Mouse (Mus musculus): ENCODE measurements at regions not wholly inside any gene's neighbourhood (a gene's known extent, or its start where the extent isn't known, plus 50 kb on each side); places are given as distances from the start of the nearest gene placed in this dataset.

- Histone ChIP-seq H3K27me3 (ENCODE audit: control insufficient read depth, insufficient read depth, low read length, poor library complexity, severe bottlenecking) (no peaks in the 10 kb centered on the region), H3K36me3 (ENCODE audit: control insufficient read depth, insufficient read depth, low read length, poor library complexity, severe bottlenecking) (no peaks in the 10 kb centered on the region)
- DNase-seq (ENCODE audit: low read depth, low spot score), result no peak
These were observed 524.8 kb downstream of the Slc4a3 start for GRCm38 (mm10) chr1:76070831-76071321.

DNA sequence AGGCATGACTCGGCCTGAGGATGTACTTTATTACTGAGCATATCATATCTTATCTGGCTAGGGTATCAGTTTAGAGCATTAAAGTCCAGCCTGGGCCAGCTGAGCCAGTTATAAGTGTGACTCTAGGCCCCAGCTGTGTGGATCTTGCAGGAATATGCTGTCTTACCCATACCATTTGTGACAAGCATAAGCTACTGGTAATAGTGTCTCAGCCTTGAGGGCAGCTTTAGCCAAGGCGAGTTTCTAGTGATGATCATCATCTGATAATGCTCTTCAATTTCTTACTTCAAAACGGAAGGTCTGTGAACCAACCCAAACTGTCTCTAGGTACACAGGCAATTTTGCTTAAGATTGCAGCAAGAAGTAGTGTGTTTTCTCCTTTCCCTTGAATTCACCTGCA lies 529.1 kb downstream of the Slc4a3 start:
- no peaks in the 10 kb centered on the region for H3K36me3 ChIP-seq (ENCODE audit: control insufficient read depth, insufficient read depth, low read length, poor library complexity, severe bottlenecking)
- H3K27me3 ChIP-seq (ENCODE audit: control insufficient read depth, insufficient read depth, low read length, poor library complexity, severe bottlenecking), result no peaks in the 10 kb centered on the region
- DNase-seq (ENCODE audit: low read depth, low spot score), result no peak

DNA sequence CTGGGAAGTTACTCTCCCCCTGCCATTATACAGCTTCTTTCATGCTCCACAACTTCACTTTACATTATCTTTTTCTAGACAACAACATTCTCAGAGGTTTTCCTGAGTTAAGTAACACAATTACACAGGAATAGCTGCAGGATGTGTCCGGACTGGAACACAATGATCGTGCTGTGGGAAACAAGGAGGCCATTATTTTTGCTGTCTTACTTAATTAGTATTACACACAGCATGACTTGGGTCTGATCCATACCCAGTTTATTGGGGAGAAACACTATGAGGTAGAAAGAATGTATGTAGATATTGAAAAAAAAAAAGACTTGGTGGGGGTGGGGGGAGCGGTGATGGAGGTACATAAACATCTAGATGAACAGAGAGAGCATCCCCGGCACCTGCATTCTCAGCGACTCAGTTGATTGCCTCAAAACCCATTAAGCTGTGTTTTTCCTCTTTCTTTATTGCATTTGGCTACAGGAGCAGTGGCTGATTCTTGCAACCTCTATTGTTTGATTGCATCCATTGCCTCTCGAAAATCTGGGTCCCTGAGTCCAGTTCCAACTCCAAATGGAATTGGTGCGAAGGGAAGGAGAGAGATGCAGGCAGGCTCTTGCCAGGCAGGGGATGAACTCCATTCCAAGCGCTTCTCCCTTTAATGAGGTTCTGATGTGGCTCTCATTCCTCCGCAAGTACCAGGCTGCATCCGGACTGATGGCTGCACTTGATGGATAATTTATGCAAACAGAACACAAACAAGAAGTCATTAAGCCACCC lies 529.8 kb downstream of the Slc4a3 start:
- DNase-seq (ENCODE audit: low read depth, low spot score), result no peak
- no peaks in the 10 kb centered on the region for H3K27me3 ChIP-seq (ENCODE audit: control insufficient read depth, insufficient read depth, low read length, poor library complexity, severe bottlenecking)
- H3K36me3 ChIP-seq (ENCODE audit: control insufficient read depth, insufficient read depth, low read length, poor library complexity, severe bottlenecking), result no peaks in the 10 kb centered on the region

DNA sequence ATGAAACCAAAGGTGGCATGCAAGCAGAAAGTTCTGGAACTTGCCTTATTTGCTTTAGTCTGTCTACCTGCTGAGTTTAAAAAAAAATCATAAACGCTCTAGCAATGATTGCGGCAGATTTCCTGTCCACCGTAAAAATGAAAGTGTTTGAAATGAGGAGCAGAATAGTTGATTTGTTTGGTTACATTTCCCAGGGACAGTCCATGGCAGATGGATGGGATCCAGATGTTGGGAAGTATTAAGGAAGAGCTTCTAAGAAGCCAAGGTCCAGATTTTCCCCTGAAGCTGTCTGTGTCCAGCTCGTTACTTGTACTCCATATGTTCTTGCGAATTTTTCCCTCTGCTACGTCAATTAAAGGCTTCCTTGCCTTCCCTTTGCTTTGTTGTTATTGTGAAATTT lies 534.2 kb downstream of the Slc4a3 start:
- H3K36me3 ChIP-seq (ENCODE audit: control insufficient read depth, insufficient read depth, low read length, poor library complexity, severe bottlenecking), result no peaks in the 10 kb centered on the region
- H3K27me3 ChIP-seq (ENCODE audit: control insufficient read depth, insufficient read depth, low read length, poor library complexity, severe bottlenecking), result no peaks in the 10 kb centered on the region
- no peak for DNase-seq (ENCODE audit: low read depth, low spot score)

DNA sequence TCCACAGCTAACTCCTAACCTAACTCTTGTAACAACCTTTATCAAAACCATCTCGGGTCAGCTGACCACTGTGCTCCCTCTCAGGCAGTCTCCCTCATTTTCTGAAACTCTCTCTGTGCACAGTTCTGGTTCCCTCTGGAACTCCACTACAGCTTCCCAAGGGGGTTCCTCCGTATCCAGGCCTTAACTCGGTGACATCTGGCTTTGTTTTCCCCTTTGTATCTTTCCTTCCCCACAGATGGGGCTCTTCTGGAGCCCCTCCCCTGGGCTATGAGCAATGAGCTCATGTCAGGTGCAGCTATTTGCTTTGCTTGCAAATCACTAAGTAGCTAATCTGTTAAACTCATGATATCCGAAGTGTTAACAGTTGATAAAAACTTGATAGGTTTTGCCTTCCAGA lies 535.6 kb downstream of the Slc4a3 start:
- no peaks in the 10 kb centered on the region for H3K36me3 ChIP-seq (ENCODE audit: control insufficient read depth, insufficient read depth, low read length, poor library complexity, severe bottlenecking)
- H3K27me3 ChIP-seq (ENCODE audit: control insufficient read depth, insufficient read depth, low read length, poor library complexity, severe bottlenecking), result no peaks in the 10 kb centered on the region
- DNase-seq (ENCODE audit: low read depth, low spot score), result no peak

DNA sequence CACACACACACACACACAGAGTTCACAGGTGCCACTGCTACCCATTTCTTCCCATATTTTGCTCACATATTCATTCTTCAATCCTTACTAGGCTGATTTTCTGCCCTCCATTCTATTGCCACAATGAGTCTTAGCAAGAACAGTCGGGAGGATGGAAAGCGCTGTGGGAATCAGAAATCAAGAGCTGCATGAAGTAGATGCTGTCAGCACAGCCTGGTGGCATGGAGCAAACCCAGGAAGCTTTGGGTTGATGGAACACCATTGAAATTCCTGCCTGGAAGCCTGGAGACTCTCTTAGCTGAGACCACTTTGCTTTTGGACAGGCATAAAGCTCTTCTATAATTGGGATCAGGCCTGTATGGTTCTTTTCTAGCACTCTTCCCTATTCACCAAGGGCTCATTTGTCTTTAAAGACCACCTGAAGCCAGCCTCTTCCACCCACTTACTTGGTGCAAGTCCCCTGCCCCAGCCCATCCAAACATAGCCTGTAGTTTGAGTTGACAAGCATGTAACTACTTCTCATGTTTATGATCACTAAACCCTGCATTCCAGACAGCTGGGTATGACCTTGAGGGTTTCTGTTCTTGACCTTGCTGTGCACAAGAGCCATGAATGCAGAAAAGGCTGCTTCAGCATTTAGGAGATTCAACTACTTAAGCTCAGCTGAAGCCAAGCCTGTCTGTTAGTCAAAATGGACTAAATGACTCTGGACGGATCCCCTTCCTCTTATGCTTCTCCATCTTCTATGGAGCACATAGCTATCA lies 537.4 kb downstream of the Slc4a3 start:
- no peak for DNase-seq (ENCODE audit: low read depth, low spot score)
- H3K27me3 ChIP-seq (ENCODE audit: control insufficient read depth, insufficient read depth, low read length, poor library complexity, severe bottlenecking), result no peaks in the 10 kb centered on the region
- no peaks in the 10 kb centered on the region for H3K36me3 ChIP-seq (ENCODE audit: control insufficient read depth, insufficient read depth, low read length, poor library complexity, severe bottlenecking)

DNA sequence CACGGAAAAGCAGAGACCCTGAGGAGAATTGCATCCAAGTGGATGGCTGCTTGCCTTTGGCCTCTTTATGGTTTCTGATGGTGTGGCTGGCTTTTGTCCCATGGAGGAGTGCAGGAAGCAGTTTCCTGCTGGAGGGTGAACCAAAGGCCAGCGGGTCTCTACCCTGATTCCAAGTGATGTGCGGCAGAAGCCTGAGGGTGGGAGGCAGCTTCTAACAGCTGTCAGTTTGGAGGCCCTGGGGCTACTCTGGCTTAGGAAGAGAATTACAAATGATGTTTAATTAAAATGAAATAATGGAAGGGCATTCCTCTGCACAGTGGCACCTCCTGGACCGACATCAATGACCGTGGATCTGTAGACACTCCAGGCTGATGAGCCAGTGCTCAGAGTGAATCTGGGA lies 545.0 kb downstream of the Slc4a3 start:
- no peaks in the 10 kb centered on the region; the same call in 1 of the 2 replicates for H3K27me3 ChIP-seq (ENCODE audit: control insufficient read depth, insufficient read depth, low read length, poor library complexity, severe bottlenecking)
- DNase-seq (ENCODE audit: low read depth, low spot score), result no peak
- H3K36me3 ChIP-seq (ENCODE audit: control insufficient read depth, insufficient read depth, low read length, poor library complexity, severe bottlenecking), result no peaks in the 10 kb centered on the region

- peaks cover 2% of the 10 kb centered on the region; the same call in 1 of the 2 replicates for H3K27me3 ChIP-seq (ENCODE audit: control insufficient read depth, insufficient read depth, low read length, poor library complexity, severe bottlenecking)
- no peak for DNase-seq (ENCODE audit: low read depth, low spot score)
- no peaks in the 10 kb centered on the region for H3K36me3 ChIP-seq (ENCODE audit: control insufficient read depth, insufficient read depth, low read length, poor library complexity, severe bottlenecking)
These were observed 567.2 kb downstream of the Slc4a3 start for GRCm38 (mm10) chr1:76113281-76113680.

GRCm38 (mm10) chr1:76120840-76121239 lies 574.8 kb downstream of the Slc4a3 start:
- Histone ChIP-seq H3K27me3 (ENCODE audit: control insufficient read depth, insufficient read depth, low read length, poor library complexity, severe bottlenecking) (no peaks in the 10 kb centered on the region), H3K36me3 (ENCODE audit: control insufficient read depth, insufficient read depth, low read length, poor library complexity, severe bottlenecking) (no peaks in the 10 kb centered on the region)
- DNase-seq (ENCODE audit: low read depth, low spot score), result no peak

DNA sequence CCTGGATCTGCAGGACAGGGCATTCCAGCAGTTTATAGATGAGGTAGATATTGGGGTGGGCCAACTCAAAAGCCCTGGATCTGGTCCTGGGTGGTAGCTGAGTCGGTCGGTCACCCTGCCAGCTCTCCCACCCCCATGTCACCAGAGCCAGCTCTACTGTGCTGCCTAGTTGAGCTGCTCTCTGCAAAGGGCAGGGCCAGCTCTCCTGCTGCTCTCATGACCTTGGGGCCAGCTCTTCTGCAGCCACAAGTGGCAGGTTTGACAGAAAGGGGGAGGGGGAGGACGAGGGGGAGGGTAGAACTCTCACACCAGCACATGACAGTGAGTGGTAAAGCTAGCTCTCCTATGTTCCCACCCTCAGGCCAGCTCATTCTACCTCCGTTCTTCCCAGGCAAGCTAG lies 584.3 kb downstream of the Slc4a3 start:
- H3K36me3 ChIP-seq (ENCODE audit: control insufficient read depth, insufficient read depth, low read length, poor library complexity, severe bottlenecking), result no peaks in the 10 kb centered on the region
- DNase-seq (ENCODE audit: low read depth, low spot score), result no peak
- H3K27me3 ChIP-seq (ENCODE audit: control insufficient read depth, insufficient read depth, low read length, poor library complexity, severe bottlenecking), result no peaks in the 10 kb centered on the region

DNA sequence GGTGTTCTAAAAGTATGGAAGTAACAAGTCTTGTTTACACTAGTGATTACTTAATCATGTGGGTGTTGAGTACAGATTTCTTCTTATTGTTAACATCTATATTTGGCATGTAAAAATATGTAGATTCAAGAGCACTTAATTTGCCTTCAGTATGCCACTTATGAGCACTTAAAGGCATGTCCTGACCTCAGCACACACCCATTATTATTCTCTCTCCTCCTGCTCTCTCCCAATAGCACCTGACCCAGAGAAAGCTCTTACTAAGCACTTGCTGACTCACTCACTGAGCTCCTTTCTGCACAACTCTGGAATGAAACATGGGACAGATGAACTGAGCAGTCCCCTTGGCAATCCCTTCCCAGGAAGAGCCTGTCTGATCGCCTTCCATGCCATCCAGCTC lies 590.7 kb downstream of the Slc4a3 start:
- H3K27me3 ChIP-seq (ENCODE audit: control insufficient read depth, insufficient read depth, low read length, poor library complexity, severe bottlenecking), result no peaks in the 10 kb centered on the region
- no peaks in the 10 kb centered on the region for H3K36me3 ChIP-seq (ENCODE audit: control insufficient read depth, insufficient read depth, low read length, poor library complexity, severe bottlenecking)
- no peak for DNase-seq (ENCODE audit: low read depth, low spot score)

- H3K36me3 ChIP-seq (ENCODE audit: control insufficient read depth, insufficient read depth, low read length, poor library complexity, severe bottlenecking), result no peaks in the 10 kb centered on the region
- no peaks in the 10 kb centered on the region for H3K27me3 ChIP-seq (ENCODE audit: control insufficient read depth, insufficient read depth, low read length, poor library complexity, severe bottlenecking)
- DNase-seq (ENCODE audit: low read depth, low spot score), result no peak
These were observed 591.6 kb downstream of the Slc4a3 start for GRCm38 (mm10) chr1:76137701-76138100.

- no peaks in the 10 kb centered on the region for H3K36me3 ChIP-seq (ENCODE audit: control insufficient read depth, insufficient read depth, low read length, poor library complexity, severe bottlenecking)
- DNase-seq (ENCODE audit: low read depth, low spot score), result no peak
These were observed 597.5 kb downstream of the Slc4a3 start for GRCm38 (mm10) chr1:76143516-76143915.

DNA sequence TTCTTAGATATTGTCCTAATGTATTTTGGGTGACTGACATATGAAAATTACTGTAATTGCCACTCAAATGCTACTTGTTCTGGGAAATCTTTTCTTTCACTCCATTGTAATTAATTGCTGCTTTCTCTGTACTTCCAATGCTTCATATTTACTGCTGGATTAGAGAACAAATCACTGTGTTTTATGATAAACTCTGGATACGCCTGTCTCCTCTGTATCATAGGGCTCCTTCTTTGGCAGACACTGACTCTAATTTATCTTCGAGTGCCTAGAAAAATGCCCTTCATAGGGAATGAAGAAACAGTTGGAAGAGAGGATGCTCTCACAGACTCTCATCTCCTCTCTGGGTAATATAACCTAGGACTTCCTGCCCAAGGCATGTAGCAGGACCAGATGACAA lies 602.9 kb downstream of the Slc4a3 start:
- DNase-seq (ENCODE audit: low read depth, low spot score), result no peak
- Histone ChIP-seq H3K27me3 (ENCODE audit: control insufficient read depth, insufficient read depth, low read length, poor library complexity, severe bottlenecking) (no peaks in the 10 kb centered on the region), H3K36me3 (ENCODE audit: control insufficient read depth, insufficient read depth, low read length, poor library complexity, severe bottlenecking) (no peaks in the 10 kb centered on the region)

More at GRCm38 (mm10) chr1:76143516-76143915, 597.5 kb downstream of the Slc4a3 start:
- H3K27me3 ChIP-seq (ENCODE audit: control insufficient read depth, insufficient read depth, low read length, poor library complexity, severe bottlenecking), result no peaks in the 10 kb centered on the region

DNA sequence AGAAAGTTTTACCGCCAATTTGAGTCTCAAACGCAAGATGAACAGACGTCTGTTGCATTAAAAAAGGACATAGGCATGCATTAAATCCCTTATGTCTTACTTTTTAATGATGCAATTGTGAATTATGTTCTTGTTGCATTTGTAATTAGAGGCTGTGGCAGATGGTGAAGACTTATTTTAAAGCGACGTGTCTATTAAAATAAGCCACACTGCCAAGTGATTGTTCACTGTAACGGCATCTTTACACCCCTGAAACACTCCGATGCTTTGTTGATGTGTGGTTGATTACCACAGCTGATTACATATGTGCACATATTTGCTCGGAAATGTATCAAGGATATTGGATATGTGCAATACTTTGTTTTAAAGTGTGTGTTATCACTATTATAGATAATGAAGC lies 610.2 kb downstream of the Slc4a3 start:
- H3K27me3 ChIP-seq (ENCODE audit: control insufficient read depth, insufficient read depth, low read length, poor library complexity, severe bottlenecking), result no peaks in the 10 kb centered on the region
- no peaks in the 10 kb centered on the region for H3K36me3 ChIP-seq (ENCODE audit: control insufficient read depth, insufficient read depth, low read length, poor library complexity, severe bottlenecking)
- DNase-seq (ENCODE audit: low read depth, low spot score), result no peak

All from splenic B cell, adult 2 months (primary cell).